Mouse (Mus musculus) MEL (cell line): ENCODE measurements around the gene Fam20b. TPM values are rescaled to one million over a fixed set of nuclear protein-coding genes. Genes with fewer than 3 reads are reported as not detected.

Experiments used
- DNase-seq: peaks from one replicate; pipeline ENCODE4 v3.0.0; 2011; ENCODE audit warnings: low read depth, low spot score
- H3K27ac ChIP-seq: 2 replicates; pipeline ENCODE4 v1.5.1; 2012; ENCODE audit warnings: low read depth, mild to moderate bottlenecking, control low read depth, low read length, moderate library complexity; ENCODE audit not compliant: control insufficient read depth
- H3K27me3 ChIP-seq, 2 experiments: fragments of 150-350 bp in 1 of 2; sonication (generic) in 1 of 2; 2 replicates each; pipeline ENCODE4 v1.6.1; 2012; ENCODE audit warnings: low read length in 2 of 2, mild to moderate bottlenecking in 2 of 2, improper control_type of control experiment in 1 of 2, moderate library complexity in 1 of 2; ENCODE audit not compliant: insufficient read depth in 2 of 2, control insufficient read depth in 1 of 2
- H3K36me3 ChIP-seq, 2 experiments: 2 replicates each; pipeline ENCODE4 v1.6.1; 2012 to 2014; ENCODE audit warnings: low read length in 2 of 2, improper control_type of control experiment in 1 of 2, inconsistent platforms in 1 of 2, mild to moderate bottlenecking in 1 of 2; ENCODE audit not compliant: insufficient read depth in 2 of 2, control insufficient read depth in 1 of 2
- H3K4me1 ChIP-seq, 2 experiments: fragments of 150-350 bp in 1 of 2; sonication (generic) in 1 of 2; 2 replicates each; pipeline ENCODE4 v1.6.1; 2012; ENCODE audit warnings: low read length in 2 of 2, improper control_type of control experiment in 1 of 2, mild to moderate bottlenecking in 1 of 2; ENCODE audit not compliant: insufficient read depth in 2 of 2, control insufficient read depth in 1 of 2
- H3K4me3 ChIP-seq, 2 experiments: fragments of 150-350 bp in 1 of 2; sonication (generic) in 1 of 2; 2 replicates each; pipeline ENCODE4 v1.5.1; 2012; ENCODE audit warnings: low read depth in 2 of 2, low read length in 2 of 2, mild to moderate bottlenecking in 2 of 2, moderate library complexity in 2 of 2, control low read depth in 1 of 2, improper control_type of control experiment in 1 of 2; ENCODE audit not compliant: control insufficient read depth in 1 of 2, insufficient read depth in 1 of 2
- H3K79me2 ChIP-seq: 2 replicates; pipeline ENCODE4 v1.6.1; 2012; ENCODE audit warnings: mild to moderate bottlenecking, low read length, moderate library complexity; ENCODE audit not compliant: control insufficient read depth, poor library complexity, insufficient read depth
- H3K9ac ChIP-seq: 2 replicates; pipeline ENCODE4 v1.6.1; 2012; ENCODE audit warnings: low read depth, mild to moderate bottlenecking, control low read depth, low read length, moderate library complexity; ENCODE audit not compliant: control insufficient read depth, poor library complexity, severe bottlenecking
- H3K9me3 ChIP-seq: fragments of 150-350 bp; sonication (generic); replicated peaks from 2 replicates; pipeline ENCODE4 v1.6.1; 2012; ENCODE audit warnings: mild to moderate bottlenecking, low read length, improper control_type of control experiment, moderate library complexity; ENCODE audit not compliant: insufficient read depth
- BHLHE40 ChIP-seq: IDR thresholded peaks from 2 replicates; pipeline ENCODE4 v1.6.1; 2012; ENCODE audit warnings: low read depth, mild to moderate bottlenecking, inconsistent platforms, low read length, improper control_type of control experiment, borderline replicate concordance
- CHD2 ChIP-seq: IDR thresholded peaks from 2 replicates; pipeline ENCODE4 v1.6.1; 2011; ENCODE audit warnings: low read length, improper control_type of control experiment
- CTCF ChIP-seq, 3 experiments: IDR thresholded peaks in 2 of 3; conservative IDR thresholded peaks in 1 of 3; 2 replicates each; pipeline ENCODE4 v1.5.1; 2011 to 2012; ENCODE audit warnings: low read length in 3 of 3, low read depth in 2 of 3, mild to moderate bottlenecking in 2 of 3, improper control_type of control experiment in 1 of 3, inconsistent platforms in 1 of 3, mixed read lengths in 1 of 3, moderate library complexity in 1 of 3; ENCODE audit not compliant: control insufficient read depth in 1 of 3, insufficient read depth in 1 of 3, poor library complexity in 1 of 3, severe bottlenecking in 1 of 3
- E2F4 ChIP-seq: IDR thresholded peaks from 2 replicates; pipeline ENCODE4 v1.6.1; 2011; ENCODE audit warnings: low read depth, low read length, improper control_type of control experiment, borderline replicate concordance
- ELF1 ChIP-seq: IDR thresholded peaks from 2 replicates; pipeline ENCODE4 v1.6.1; 2014; ENCODE audit warnings: low read depth, mild to moderate bottlenecking, inconsistent platforms, low read length, improper control_type of control experiment, moderate library complexity
- EP300 ChIP-seq, 2 experiments: IDR thresholded peaks; 2 replicates each; pipeline ENCODE4 v1.6.1; 2011; ENCODE audit warnings: improper control_type of control experiment in 2 of 2, low read length in 2 of 2, low read depth in 1 of 2, mild to moderate bottlenecking in 1 of 2
- ETS1 ChIP-seq: IDR thresholded peaks from 2 replicates; pipeline ENCODE4 v1.6.1; 2012; ENCODE audit warnings: low read depth, mild to moderate bottlenecking, inconsistent platforms, low read length, improper control_type of control experiment, moderate library complexity
- GABPA ChIP-seq: IDR thresholded peaks from 2 replicates; pipeline ENCODE4 v1.6.1; 2012; ENCODE audit warnings: low read depth, mild to moderate bottlenecking, inconsistent platforms, low read length, improper control_type of control experiment, moderate library complexity
- HCFC1 ChIP-seq: IDR thresholded peaks from 2 replicates; pipeline ENCODE4 v1.6.1; 2012; ENCODE audit warnings: low read depth, mild to moderate bottlenecking, inconsistent platforms, low read length, improper control_type of control experiment, moderate library complexity
- JUND ChIP-seq: IDR thresholded peaks from 2 replicates; pipeline ENCODE4 v1.6.1; 2011; ENCODE audit warnings: low read depth, mild to moderate bottlenecking, improper control_type of control experiment, low read length
- MAFK ChIP-seq: IDR thresholded peaks from 2 replicates; pipeline ENCODE4 v1.6.1; 2011; ENCODE audit warnings: low read depth, mild to moderate bottlenecking, low read length, improper control_type of control experiment, borderline replicate concordance
- MAZ ChIP-seq: IDR thresholded peaks from 2 replicates; pipeline ENCODE4 v1.6.1; 2012; ENCODE audit warnings: low read depth, mild to moderate bottlenecking, inconsistent platforms, low read length, improper control_type of control experiment
- MEF2A ChIP-seq: IDR thresholded peaks from 2 replicates; pipeline ENCODE4 v1.6.1; 2014; ENCODE audit warnings: low read depth, mild to moderate bottlenecking, inconsistent platforms, low read length, improper control_type of control experiment; ENCODE audit not compliant: poor library complexity, insufficient replicate concordance, severe bottlenecking; ENCODE audit errors: extremely low read depth
- MXI1 ChIP-seq: IDR thresholded peaks from 2 replicates; pipeline ENCODE4 v1.6.1; 2011; ENCODE audit warnings: mild to moderate bottlenecking, low read depth, low read length, improper control_type of control experiment
- MYB ChIP-seq: IDR thresholded peaks from 2 replicates; pipeline ENCODE4 v1.6.1; 2011; ENCODE audit warnings: mild to moderate bottlenecking, low read depth, low read length, improper control_type of control experiment
- MYC ChIP-seq: IDR thresholded peaks from 2 replicates; pipeline ENCODE4 v1.6.1; 2011; ENCODE audit warnings: low read depth, mild to moderate bottlenecking, low read length, improper control_type of control experiment, moderate library complexity
- NELFE ChIP-seq: IDR thresholded peaks from 2 replicates; pipeline ENCODE4 v1.6.1; 2011; ENCODE audit warnings: low read depth, low read length, improper control_type of control experiment
- POLR2A ChIP-seq, 2 experiments: IDR thresholded peaks; 2 replicates each; pipeline ENCODE4 v1.6.1; 2011 to 2012; ENCODE audit warnings: low read length in 2 of 2, mild to moderate bottlenecking in 2 of 2, control low read depth in 1 of 2, improper control_type of control experiment in 1 of 2, low read depth in 1 of 2, moderate library complexity in 1 of 2; ENCODE audit not compliant: control insufficient read depth in 1 of 2, insufficient read depth in 1 of 2, poor library complexity in 1 of 2
- POLR2AphosphoS2 ChIP-seq: IDR thresholded peaks from 2 replicates; pipeline ENCODE4 v1.6.1; 2011; ENCODE audit warnings: low read length, improper control_type of control experiment
- POLR2AphosphoS5 ChIP-seq: IDR thresholded peaks from 2 replicates; pipeline ENCODE4 v1.6.1; 2012; ENCODE audit warnings: low read depth, borderline replicate concordance, mild to moderate bottlenecking, inconsistent platforms, low read length, moderate library complexity, mixed read lengths
- RAD21 ChIP-seq: IDR thresholded peaks from 2 replicates; pipeline ENCODE4 v1.6.1; 2011; ENCODE audit warnings: mild to moderate bottlenecking, low read depth, low read length, improper control_type of control experiment
- RCOR1 ChIP-seq: IDR thresholded peaks from 2 replicates; pipeline ENCODE4 v1.6.1; 2012; ENCODE audit warnings: low read depth, mild to moderate bottlenecking, inconsistent platforms, low read length, improper control_type of control experiment
- SIN3A ChIP-seq: IDR thresholded peaks from 2 replicates; pipeline ENCODE4 v1.6.1; 2012; ENCODE audit warnings: low read length, improper control_type of control experiment, inconsistent platforms
- SMC3 ChIP-seq: IDR thresholded peaks from 2 replicates; pipeline ENCODE4 v1.6.1; 2011; ENCODE audit warnings: low read depth, low read length, improper control_type of control experiment
- TAL1 ChIP-seq: IDR thresholded peaks from 2 replicates; pipeline ENCODE4 v1.6.1; 2012; ENCODE audit warnings: mild to moderate bottlenecking, inconsistent platforms, low read length, moderate library complexity, mixed read lengths
- TBP ChIP-seq: IDR thresholded peaks from 2 replicates; pipeline ENCODE4 v1.8.0; 2011; ENCODE audit warnings: low read depth, low read length, improper control_type of control experiment
- TCF12 ChIP-seq: IDR thresholded peaks from 2 replicates; pipeline ENCODE4 v1.6.1; 2014; ENCODE audit warnings: low read depth, mild to moderate bottlenecking, inconsistent platforms, low read length, improper control_type of control experiment, moderate library complexity
- USF1 ChIP-seq: IDR thresholded peaks from 2 replicates; pipeline ENCODE4 v1.6.1; 2014; ENCODE audit warnings: low read depth, mild to moderate bottlenecking, inconsistent platforms, low read length, improper control_type of control experiment, moderate library complexity
- ZC3H11A ChIP-seq: IDR thresholded peaks from 2 replicates; pipeline ENCODE4 v1.6.1; 2012; ENCODE audit warnings: low read depth, mild to moderate bottlenecking, inconsistent platforms, low read length, improper control_type of control experiment
- ZKSCAN1 ChIP-seq: IDR thresholded peaks from 2 replicates; pipeline ENCODE4 v1.6.1; 2012; ENCODE audit warnings: low read depth, mild to moderate bottlenecking, inconsistent platforms, low read length, improper control_type of control experiment, moderate library complexity
- ZMIZ1 ChIP-seq: IDR thresholded peaks from 2 replicates; pipeline ENCODE4 v1.6.1; 2012; ENCODE audit warnings: low read depth, mild to moderate bottlenecking, inconsistent platforms, low read length, improper control_type of control experiment, moderate library complexity
- ZNF384 ChIP-seq: IDR thresholded peaks from 2 replicates; pipeline ENCODE4 v1.6.1; 2012; ENCODE audit warnings: low read depth, mild to moderate bottlenecking, inconsistent platforms, low read length, improper control_type of control experiment
- polyA plus RNA-seq, 2 experiments: library from polyadenylated mRNA; stranded (reverse) in 1 of 2; unstranded in 1 of 2; fragments of >175 nt in 1 of 2; fragments of >200 nt in 1 of 2; gene quantifications; 2 replicates each; pipeline versions ENCODE4 v1.2.1 to v1.2.4; 2012; ENCODE audit warnings: low replicate concordance in 2 of 2, low read depth in 1 of 2; ENCODE audit not compliant: insufficient read length in 2 of 2, insufficient read depth in 1 of 2, missing spikeins in 1 of 2
- total RNA-seq: library from RNA; depleted of rRNA; stranded (reverse); fragments of 300-350 nt; gene quantifications from 2 replicates; pipeline ENCODE4 v1.2.3, GENCODE M21; 2012

Gene Fam20b
- total and polyA plus RNA-seq, 3 experiments = 19.6 to 22.0 TPM; not detected in 1

- TF ChIP-seq POLR2AphosphoS5 = no peak
- TF ChIP-seq GABPA = no peak
- no peak for TF ChIP-seq TBP
- peak; percentile 61 for TF ChIP-seq ZC3H11A
- TF ChIP-seq ZMIZ1 = no peak
- no peak for TF ChIP-seq MXI1
- no peak for TF ChIP-seq POLR2AphosphoS2
- TF ChIP-seq MYC = 0 out of 2 replicates have a peak, but pooled peaks have one; percentile 40
- TF ChIP-seq NELFE = no peak
These were observed 42.7 kb downstream of the Fam20b start (continued) for GRCm38 (mm10) chr1:156676171-156676570.

DNA sequence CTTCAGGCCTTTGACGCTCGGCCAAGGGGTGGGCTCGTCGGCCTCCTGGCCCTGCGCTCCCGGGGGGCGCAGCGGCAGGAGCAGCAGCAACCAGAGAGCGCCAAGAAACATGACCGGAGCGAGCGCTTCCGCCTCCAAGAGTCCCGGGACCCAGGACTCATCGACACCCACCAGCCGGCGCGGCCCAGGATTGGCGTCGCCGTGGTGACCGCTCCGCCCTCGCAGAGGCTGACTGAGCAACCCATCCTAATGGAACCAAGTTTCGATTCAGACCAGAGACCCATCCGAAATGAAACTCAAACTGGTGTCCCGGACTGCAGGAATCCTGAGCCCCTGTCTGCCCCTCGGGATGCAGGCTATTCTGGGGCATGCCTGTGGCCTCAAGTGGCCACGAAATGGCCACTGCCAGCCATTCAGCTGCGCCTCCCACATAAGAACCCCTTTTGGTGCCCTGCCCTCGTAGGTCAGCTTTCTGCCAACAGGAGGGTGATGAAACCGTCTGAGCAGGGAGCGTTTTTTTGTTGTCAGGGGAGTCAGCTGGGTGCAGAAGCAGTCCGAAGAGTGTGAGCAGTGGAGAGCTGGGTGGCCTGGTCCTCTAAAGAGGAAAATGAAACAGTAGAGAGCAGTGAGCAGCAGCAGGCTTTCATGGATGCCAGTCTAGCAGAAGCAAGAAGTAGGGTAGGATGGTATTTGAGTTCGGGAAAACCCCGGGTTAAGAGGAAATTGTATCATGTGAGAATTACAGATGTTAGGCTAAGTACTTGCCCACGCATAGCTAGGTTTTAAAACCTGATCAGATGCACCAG, 44.5 kb downstream of the Fam20b start, which contains the start of gene Tor3a:
Gene Tor3a, minus strand, starts transcription at position 162 of the 806 bp plus-strand sequence.
- Histone ChIP-seq H3K9me3 (no peaks in the 10 kb centered on the region), H3K27me3 (no peaks in the 10 kb centered on the region), H3K27ac (peak within 1 kb of the TSS; percentile 74), H3K36me3 (peaks cover 0 to 3% of the 10 kb centered on the region in 2 experiments; a peak in 2 of 4 replicates), H3K4me1 (no peaks in the 10 kb centered on the region), H3K9ac (peak within 1 kb of the TSS; percentile 82), H3K4me3 (peak within 1 kb of the TSS; percentile 83 to 97), H3K79me2 (no peaks in the 10 kb centered on the region; the same call in 1 of the 2 replicates)
- peak; percentile 88 for DNase-seq
- no peak for TF ChIP-seq ZKSCAN1
- no peak for TF ChIP-seq SMC3
- no peak for TF ChIP-seq MYC
- no peak for TF ChIP-seq CTCF (IDR thresholded peaks at IDR 0.05 in 2 of 3, conservative IDR thresholded peaks at IDR 0.05 in 1 of 3; ENCODE audit: control insufficient read depth in 1 of 3, insufficient read depth in 1 of 3, low read depth in 2 of 3, low read length in 3 of 3, poor library complexity in 1 of 3, severe bottlenecking in 1 of 3)
- TF ChIP-seq JUND = no peak
- peak; percentile 36; the same call in 1 of the 2 replicates for TF ChIP-seq ETS1
- peak; percentile 51; the same call in 1 of the 2 replicates for TF ChIP-seq NELFE
- no peak for TF ChIP-seq MAZ
- peak; percentile 69 for TF ChIP-seq ELF1
- TF ChIP-seq TAL1 = no peak
- peak; percentile 54 for TF ChIP-seq SIN3A
- peak; percentile 30; the same call in 1 of the 2 replicates for TF ChIP-seq MXI1
- TF ChIP-seq RCOR1 = no peak; the same call in 1 of the 2 replicates
- TF ChIP-seq MEF2A = no peak
- no peak for TF ChIP-seq TCF12
- no peak for TF ChIP-seq EP300 (IDR thresholded peaks at IDR 0.05; ENCODE audit: low read depth in 1 of 2, low read length in 2 of 2)
- TF ChIP-seq MYB = no peak
- TF ChIP-seq POLR2AphosphoS2 = no peak
- TF ChIP-seq MAFK = no peak
- TF ChIP-seq POLR2A (IDR thresholded peaks at IDR 0.05; ENCODE audit: control insufficient read depth in 1 of 2, insufficient read depth in 1 of 2, low read depth in 1 of 2, low read length in 2 of 2, poor library complexity in 1 of 2) = peak; percentile 9 to 46; a peak in 2 of 4 replicates
- no peak for TF ChIP-seq USF1
- TF ChIP-seq RAD21 = no peak
- no peak for TF ChIP-seq ZNF384
- 0 out of 2 replicates have a peak, but pooled peaks have one; percentile 42 for TF ChIP-seq TBP
- no peak for TF ChIP-seq ZMIZ1
- TF ChIP-seq BHLHE40 = no peak
- TF ChIP-seq CHD2 = no peak
- TF ChIP-seq HCFC1 = 0 out of 2 replicates have a peak, but pooled peaks have one; percentile 9
- no peak for TF ChIP-seq POLR2AphosphoS5
- TF ChIP-seq E2F4 = no peak
